Mouse (Mus musculus) telencephalon, adult 2 months (tissue): ENCODE measurements around the gene Hexim2.

Source experiments
- DNase-seq: peaks from one replicate; pipeline ENCODE4 v3.0.0-alpha.2; 2011; ENCODE audit warnings: low read depth, low spot score

Gene Hexim2

DNA sequence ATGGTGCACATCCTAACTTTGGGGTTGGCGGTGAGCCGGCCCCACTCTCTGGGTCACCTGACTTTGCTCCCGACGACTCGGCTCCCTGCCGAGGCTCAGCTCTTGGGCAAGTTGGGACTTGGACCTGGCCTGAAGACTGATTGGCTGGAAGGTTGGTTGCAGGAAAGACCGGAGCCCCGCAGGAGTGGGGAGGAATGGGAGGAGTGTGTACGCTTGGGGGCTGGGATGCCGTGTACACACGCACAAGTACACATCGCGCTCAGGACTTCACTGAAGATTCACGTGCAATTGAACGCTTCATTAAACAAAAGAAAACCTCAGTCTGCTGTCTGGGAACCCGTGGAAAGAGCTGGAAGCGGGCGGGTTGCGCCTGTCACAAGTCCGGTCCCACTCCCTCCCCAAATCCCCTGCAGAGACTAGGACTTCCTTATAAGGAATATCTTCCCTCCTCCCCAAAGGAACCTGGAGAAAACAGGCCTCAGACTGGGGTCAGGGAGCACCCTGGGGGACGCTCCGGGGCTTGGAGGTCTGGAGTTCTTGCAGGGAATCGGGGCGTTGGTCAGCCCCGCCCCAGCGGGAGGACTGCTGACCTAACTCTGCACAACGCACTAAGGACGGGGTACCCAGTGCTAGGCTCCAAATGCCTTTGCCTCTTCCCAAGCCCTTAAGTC lies 20.2 kb upstream of the Hexim2 start:
- DNase-seq: no peak

DNA sequence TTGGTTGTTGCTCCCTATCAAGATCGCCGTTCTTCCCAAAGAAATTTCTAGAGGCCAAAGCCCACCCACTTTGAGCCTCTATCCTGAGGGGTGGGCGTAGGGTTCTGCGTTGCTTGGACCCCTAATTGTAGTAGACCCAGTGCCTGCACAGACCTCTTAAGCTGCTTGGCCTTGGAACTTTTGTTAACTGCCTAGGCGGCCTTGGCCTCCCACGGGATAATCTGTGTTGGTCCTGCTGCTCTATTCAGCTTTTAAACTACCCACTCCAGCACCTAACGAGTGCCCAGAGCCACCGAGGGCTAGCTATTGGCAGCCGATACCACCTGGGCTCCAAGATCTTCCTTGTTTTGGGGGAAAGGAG lies 19.7 kb upstream of the Hexim2 start:
- DNase-seq: no peak

DNA sequence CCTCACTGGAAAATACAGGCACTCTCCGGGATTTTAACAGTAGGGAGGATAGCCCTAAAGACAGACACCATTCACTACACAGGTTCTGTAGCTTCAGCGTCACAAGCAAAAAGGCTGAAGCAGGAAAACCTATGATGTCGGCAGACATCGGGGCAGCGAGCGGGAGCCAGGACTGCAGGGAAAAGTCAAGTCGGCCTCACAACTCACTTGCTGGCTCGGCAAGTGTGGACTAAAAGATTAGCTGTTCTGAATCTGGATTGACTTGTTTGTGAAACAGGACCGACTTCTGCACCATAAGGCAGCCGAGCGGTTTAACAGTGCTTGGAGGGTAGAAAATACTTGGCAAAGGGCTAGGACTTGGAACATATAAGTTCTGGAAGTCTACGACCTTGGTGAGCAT lies 19.2 kb upstream of the Hexim2 start:
- no peak for DNase-seq

DNA sequence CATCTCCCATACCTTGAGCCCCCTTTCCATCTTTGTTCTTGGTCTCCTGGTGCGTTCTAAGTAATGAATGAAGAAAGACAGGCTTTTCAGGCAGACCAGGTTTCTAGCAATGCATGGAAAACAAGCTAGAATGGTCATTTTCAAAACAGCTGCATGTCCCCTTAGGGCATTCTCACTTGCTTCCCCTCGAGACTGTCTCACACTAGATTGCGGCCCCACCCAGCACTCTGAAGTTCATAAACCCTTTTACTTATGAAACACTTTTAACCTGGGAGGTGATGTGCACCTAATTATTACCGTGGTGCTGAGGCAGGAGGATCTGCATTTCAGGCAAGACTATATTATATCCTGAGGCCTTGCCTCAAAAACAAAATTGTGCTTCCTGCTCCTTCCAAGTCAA lies 18.5 kb upstream of the Hexim2 start:
- no peak for DNase-seq

DNA sequence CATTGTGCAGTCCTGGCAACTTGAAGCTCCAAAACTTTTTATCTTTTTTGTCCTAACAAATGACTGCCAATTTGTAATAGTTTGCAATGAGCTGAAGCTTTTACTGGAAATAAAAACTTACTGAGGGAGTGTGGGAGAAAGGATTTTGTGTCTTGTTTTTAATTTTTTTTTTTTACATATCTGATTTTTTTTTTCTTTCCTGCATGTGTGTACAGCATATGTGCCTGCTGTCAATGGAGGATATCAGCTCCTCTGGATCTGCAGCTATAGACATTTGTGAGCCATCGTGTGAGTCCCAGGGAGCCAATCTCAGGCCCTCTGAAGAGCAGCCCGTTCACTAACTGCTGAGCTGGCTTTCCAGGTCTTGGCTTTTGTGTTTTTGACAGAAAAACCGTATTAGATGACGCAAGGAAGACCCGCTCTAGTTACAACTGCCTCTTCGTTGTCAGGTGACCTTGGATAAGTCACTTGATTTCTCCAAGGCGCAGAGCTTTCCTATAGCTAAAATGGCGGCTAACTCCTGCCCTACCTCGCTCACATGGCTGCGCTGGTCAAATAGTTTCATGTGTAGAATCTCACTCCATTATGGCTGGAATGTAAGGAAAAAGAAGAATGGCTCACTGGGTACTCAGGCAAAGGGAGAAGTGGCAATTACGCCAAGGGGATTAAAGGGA lies 17.8 kb upstream of the Hexim2 start:
- DNase-seq: no peak

DNA sequence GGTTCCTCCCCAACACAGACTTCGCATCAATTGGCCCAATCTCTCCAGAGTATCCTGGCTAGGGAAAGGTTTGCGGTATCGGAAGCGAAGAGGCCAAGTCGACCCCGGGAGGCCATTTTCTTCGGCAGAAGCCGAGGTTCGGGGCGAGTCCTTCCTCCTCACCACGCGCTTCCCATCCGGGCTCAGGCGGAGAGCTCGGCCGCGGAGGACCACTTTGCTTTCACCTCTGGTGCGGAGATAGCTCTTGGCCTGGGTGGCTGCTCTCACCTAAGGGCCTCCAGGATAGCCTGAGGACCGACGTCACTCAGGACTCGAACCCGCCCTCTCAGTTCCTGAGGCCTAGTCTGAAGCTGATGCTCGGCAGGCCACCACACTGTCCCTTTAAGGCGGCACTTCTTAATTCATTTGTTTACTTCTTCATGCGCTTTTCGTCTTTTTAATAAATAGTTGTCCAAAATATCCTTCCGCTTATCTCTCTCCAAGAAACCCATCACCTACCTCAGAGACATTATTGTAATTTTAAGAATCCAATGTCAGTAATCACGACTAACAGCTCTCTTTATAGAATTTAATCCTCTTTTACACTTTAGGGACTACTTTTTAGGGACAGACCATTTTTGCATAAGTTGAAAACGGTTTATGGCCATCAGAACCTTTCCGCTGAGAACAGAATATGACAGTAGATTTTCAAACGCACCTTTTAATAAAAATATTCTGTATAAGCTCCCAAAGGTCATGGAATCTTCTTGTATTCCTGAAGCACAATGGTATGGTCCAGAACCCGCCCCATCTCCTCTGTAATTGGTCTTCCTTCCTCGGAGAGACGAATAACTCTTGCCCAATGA lies 16.8 kb upstream of the Hexim2 start:
- DNase-seq: peak; percentile 93

DNA sequence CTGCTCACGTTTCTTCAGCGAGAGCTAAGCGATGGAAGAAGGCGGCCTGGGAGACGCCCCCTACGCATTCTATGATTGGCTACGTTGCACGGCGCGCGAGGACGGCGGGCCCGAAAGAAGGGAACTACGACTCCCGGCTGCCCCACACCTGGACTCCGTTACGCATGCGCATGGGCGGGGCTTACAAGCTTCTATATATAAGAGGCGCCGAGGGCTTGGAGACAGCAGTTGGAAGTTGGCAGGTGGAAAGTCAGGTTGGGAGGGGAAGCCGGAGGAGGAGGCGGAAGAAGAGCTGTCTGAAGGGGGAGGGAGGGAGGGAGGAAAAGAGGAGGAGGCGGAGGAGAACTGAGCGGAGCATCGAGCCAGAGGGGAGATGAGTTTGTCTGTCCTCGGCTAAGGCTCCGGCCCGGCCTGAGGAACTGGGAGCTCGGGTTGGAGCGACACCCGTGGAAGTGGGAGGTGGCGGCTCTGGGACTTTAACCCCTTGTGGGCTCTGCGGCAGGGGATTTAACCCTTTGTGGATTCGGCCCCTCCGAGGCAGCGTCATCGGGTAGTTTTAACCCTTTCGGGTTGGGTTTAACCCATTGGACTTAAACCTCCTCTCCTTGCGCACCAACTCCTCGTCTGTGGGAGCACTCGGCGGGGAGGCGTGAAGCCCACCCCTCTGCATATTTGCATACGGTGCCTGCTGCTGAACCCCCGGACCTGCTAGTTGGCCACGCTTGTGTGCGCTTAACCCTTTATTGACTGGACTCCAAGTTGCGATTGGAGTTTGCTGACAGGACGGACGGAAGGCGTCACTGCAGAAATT lies 16.0 kb upstream of the Hexim2 start, which contains the start of gene Hexim1:
Gene Hexim1, plus strand, starts transcription at position 224 of the 811 bp plus-strand sequence.
- DNase-seq: peak; percentile 100

DNA sequence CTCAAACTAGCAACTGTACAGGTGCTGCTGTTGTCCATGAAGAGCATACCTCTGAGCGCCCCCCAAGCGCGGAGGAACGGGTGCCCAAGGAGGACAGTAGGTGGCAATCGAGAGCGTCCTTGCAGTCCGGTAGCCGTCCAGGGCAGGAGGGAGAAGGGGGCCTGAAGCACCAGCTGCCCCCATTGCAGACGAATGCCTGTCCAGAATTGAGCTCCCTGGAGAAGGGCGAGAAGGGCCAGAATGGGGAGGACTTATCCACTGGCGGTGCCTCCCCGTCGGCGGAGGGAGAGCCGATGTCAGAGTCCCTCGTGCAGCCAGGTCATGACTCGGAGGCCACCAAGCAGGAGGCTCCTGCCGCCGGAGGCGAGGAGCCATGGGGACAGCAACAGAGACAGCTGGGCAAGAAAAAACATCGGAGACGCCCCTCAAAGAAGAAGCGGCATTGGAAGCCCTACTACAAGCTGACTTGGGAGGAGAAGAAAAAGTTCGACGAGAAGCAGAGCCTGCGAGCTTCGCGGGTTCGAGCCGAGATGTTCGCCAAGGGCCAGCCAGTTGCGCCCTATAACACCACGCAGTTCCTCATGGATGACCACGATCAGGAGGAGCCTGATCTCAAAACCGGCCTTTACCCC lies 15.2 kb upstream of the Hexim2 start:
- no peak for DNase-seq

DNA sequence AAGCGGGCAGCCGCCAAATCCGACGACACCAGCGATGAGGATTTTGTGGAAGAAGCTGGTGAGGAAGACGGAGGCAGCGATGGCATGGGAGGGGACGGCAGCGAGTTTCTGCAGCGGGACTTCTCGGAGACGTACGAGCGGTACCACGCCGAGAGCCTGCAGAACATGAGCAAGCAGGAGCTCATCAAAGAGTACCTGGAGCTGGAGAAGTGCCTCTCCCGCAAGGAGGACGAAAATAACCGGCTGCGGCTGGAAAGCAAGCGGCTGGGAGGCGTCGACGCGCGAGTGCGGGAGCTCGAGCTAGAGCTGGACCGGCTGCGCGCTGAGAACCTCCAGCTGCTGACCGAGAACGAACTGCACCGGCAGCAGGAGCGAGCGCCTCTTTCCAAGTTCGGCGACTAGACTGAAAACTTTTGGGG lies 14.6 kb upstream of the Hexim2 start:
- no peak for DNase-seq

DNA sequence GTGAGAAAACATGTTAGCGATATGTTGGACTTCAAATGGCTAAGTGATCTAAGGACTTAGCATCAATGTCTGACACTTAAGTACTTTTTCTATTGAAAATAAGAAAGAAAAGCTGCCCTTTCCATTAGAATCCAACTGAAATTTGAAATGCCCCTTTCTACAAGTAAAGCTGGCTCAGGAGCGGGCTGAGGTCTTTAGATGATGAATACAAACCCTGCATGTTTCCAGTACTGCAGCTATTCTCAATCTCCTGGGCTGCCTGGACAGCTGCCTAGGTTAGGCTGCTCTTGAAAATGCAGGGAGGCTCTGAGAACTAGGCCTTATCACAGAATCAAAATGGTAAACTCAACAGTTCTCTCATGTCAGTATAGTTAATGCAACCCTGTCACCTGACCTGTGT lies 13.4 kb upstream of the Hexim2 start:
- DNase-seq: no peak

DNA sequence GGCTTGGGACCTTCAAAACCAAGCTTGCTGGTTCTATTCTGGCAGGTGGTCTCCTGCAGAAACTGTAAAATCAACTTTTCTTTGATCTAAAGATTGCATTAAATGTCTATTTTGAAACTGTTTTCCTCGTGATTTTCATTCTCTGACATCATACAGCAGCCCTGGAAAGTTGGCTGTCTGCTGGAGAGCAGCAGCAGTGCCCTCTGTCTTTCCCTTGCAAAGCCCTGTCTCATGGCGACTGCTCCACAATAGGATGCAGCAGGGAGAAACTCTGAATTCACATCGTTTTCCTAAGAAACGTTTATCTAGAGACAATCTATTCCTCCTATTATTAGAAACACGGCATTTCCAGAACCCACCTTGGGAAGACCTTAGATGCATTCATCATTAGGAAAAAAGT lies 12.6 kb upstream of the Hexim2 start:
- no peak for DNase-seq

DNA sequence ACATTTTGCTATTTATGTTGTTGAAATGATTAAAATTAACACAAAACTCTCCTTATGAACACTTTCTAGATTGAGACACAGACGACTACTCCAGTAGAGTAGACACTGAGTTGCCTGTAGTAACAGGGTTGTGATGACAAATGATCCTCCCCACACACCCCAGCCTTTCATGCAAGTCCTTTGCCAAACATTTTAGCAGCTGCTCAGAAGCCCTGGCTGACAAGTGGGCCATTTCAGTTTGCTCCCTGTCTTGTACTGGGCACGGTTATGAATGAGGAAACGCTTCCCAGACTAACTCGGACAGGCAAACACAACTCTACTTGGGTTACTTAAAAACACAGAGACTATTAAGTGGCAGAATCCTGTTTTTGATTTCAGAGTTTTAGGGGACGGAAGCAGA lies 11.9 kb upstream of the Hexim2 start:
- DNase-seq: no peak

DNA sequence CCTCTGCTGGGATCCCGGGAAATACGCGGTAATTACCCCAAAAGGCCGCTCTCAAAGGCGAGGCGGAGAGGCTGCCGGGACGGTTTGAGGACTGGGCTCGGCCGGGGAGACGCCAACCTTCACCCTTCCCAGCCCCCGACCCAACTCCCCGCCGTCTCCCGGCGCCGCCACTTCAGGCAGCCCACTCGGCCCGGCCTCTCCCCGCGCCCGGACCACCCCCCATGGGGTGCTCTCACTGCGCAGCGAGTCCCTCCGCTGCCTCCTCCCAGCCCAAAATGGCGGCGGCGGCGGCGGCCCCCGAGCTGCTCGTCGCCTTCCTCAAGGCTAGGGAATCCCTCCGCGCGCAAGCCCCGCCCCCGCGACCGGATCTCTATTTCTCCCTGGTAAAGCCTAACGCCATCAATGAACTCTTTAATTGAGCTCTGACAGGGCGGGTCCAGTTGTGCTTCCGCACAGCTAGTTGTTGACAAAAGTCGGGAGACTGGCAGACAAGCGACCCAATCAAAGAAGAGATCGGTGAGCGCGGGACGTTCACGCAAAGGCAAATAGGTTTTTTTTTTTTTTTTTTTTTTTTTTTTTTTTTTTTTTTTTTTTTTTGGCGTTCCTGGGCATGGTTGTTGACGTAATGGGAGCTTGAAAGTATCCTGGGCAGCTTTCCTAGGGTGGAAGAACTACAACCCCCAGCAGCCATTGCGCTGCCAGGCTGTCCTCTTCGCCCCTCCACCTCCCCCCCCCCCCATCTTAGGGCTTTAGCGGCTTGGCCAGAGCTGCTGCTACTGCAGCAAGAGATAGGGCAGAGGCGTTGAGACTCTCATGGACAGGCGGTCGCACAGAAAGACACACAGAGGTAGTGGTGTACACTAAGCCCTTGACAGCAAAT lies 587 bp downstream of the Hexim2 start:
- DNase-seq: peak; percentile 100

DNA sequence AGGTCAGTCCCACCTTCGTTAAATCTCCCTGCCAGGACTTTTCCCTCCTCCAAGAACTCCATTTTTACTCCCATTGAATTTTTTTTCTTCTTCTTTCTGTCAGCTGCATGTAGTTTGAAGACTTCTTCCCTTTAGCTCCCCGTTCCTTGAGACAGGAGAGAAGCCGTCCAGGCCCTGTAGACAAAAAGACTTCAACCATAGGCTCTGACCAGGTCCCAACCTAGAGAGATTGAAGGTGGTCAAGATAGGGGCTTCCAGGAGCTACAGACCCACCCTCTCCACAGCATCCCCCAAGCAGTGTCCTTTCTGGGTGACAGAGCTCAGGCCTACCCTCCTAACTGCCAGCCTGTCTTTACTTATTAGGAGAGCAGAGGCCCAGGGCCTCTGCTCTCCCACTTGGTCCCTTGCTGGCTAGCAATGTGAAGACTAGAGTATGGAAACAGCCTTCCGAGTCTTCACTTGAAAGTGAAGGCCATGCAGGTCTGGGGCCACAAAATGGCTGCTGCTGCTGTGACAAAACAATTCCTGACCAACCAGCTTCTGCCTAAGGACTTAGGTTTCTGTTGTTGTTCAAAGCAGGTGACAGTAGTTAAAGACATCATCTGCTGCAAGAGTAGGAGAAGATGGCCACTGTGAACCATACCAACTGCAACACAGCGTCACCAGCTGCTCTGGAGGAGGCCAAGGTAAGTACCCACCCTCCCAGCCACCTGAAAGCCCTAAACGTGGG lies 1.4 kb downstream of the Hexim2 start:
- DNase-seq: no peak

DNA sequence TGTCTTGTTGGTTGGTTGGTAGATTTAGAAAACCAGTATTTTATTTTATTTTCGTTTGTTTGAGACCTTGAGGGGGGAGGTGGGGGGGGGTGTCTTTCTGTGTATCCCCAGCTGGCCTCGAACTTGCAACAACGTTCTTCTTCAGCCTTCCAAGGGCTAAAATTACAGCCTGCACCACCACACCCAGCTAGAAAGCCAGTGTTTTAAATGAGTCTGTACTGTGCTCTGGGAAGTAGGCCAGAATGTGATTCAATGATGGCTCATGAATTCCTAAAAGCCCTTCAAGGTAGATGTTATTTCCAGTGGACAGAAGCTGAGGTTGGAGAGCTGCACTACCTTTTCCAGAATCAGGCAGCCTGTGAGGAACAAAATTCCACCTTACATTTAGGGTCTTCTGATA lies 2.0 kb downstream of the Hexim2 start:
- no peak for DNase-seq

DNA sequence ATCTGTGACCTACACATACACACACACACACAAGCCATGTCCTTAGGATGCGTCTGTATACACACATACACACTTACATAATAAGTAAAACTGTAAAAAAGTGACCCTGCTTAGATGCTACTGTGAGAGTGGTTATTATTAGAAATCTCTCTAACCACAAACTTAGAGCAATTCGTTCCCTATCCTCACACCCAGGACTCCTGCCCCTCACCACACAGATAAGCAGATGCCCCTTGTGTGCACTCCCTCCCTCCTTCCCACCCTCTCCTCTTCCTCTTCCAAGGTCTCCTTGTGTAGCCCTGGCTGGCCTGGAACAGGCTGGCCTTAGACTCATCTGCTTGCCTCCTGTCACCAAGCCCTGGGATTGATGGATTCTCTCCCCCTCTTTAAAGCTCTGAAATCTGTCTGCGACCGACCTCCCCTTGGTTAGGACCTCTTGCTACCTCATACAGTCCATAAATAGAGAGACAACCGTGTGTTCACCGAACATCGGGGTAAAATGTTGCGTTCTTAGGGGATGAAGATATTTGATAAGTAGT lies 3.9 kb downstream of the Hexim2 start:
- no peak for DNase-seq

DNA sequence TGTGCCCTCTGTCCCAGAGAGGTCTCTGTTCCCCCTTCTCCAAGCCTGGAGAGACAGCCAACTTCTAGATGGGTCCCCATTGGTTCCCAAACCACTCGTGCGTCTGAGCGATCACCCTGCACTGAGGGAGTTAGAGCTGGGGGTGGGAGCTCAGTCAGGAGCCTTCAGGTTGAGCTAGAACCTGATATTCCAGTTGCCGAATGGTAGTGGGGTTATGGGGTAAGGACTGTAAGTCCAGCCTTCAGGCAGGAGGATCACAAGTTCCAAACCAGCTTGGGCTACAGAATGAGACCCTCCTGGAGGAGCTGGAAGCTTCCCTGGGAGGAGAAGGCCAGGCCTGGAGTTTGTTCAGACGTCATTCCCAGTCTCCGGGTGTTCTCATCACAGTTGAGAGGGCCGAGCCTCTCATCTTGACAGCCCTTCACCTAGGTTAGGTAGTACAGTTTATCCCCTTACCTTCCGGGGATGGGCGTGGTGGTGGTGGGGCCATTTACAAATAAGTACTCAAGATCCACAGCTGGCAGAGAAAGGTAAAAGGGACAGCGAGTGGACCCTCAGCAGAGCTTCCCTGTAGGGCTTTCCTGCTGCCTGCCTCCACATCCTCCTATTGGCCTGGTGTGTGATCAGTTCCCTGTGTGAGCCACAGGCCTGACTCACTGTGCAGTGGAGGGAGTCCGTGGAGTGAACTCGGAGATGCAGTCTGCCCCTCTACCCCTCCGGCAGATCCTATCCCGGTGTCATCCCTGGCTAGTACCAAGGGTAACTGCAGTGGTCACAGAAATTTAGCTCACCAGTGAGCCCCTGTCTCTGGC lies 7.9 kb downstream of the Hexim2 start:
- no peak for DNase-seq

DNA sequence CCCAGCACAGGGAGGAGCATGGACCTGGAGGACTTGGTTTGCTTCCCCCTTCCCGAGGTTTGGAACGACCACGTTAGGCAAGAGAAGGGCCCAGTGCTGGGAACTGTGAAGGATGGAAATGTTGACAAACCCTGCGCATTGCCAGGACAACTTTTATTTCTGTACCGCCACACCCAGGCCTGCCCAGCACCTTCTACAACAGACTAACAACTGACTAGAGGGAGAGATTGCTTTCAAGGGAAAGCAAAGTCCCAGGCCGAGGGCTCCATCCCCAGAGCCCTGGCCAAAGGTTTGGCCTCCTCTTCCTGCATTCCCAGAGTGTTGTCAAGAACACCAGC lies 8.5 kb downstream of the Hexim2 start:
- DNase-seq: no peak
